Mouse (Mus musculus) limb, embryonic 12.5 days (tissue): ENCODE measurements around the gene Cmtm4. TPM values are rescaled to one million over a fixed set of nuclear protein-coding genes. Genes with fewer than 3 reads are reported as not detected.
A peak's percentile ranks its signal among the peaks of the same experiment; 100 is the strongest.

ENCODE experiments used
- ATAC-seq: fragments of 200-750 bp; cut with Nextera tagmentation; 2 replicates; pipeline ENCODE4 v1.8.0; 2017; ENCODE audit warnings: low read depth, moderate TSS enrichment; ENCODE audit not compliant: insufficient number of reproducible peaks, insufficient read depth, low FRiP score, low TSS enrichment
- H3K27ac ChIP-seq: fragments of 300-500 bp; sonication (generic); 2 replicates; pipeline ENCODE4 v1.5.1; 2016; ENCODE audit warnings: mild to moderate bottlenecking, moderate library complexity
- H3K27me3 ChIP-seq: fragments of 300-500 bp; sonication (generic); 2 replicates; pipeline ENCODE4 v1.6.1; 2016; ENCODE audit warnings: mild to moderate bottlenecking, moderate library complexity
- H3K36me3 ChIP-seq: fragments of 300-500 bp; sonication (generic); 2 replicates; pipeline ENCODE4 v1.6.1; 2016; ENCODE audit warnings: mild to moderate bottlenecking, moderate library complexity
- H3K4me1 ChIP-seq: fragments of 300-500 bp; sonication (generic); replicated peaks from 2 replicates; pipeline ENCODE4 v1.6.1; 2016
- H3K4me2 ChIP-seq: fragments of 300-500 bp; sonication (generic); 2 replicates; pipeline ENCODE4 v1.6.1; 2016; ENCODE audit warnings: mild to moderate bottlenecking, moderate library complexity
- H3K4me3 ChIP-seq: fragments of 300-500 bp; sonication (generic); replicated peaks from 2 replicates; pipeline ENCODE4 v1.5.1; 2016; ENCODE audit warnings: mild to moderate bottlenecking
- H3K9ac ChIP-seq: fragments of 300-500 bp; sonication (generic); replicated peaks from 2 replicates; pipeline ENCODE4 v1.6.1; 2016; ENCODE audit warnings: mild to moderate bottlenecking, moderate library complexity
- H3K9me3 ChIP-seq: fragments of 300-500 bp; sonication (generic); 2 replicates; pipeline ENCODE4 v1.6.1; 2016; ENCODE audit warnings: mild to moderate bottlenecking, moderate library complexity
- WGBS: fragments of 180-500 bp; shearing (Covaris S2); methylation state at CpG from one replicate; pipeline ENCODE4 v1.1.7; 2016; 5-methylcytosine and 5-hydroxymethylcytosine counted together
- polyA plus RNA-seq: library from polyadenylated mRNA; unstranded; fragments of >200 nt; fragmentation: Nextera tagmentation; extraction: Ambion mirVana; gene quantifications from 2 replicates; pipeline ENCODE4 v1.2.1, GENCODE M21; 2016

The Cmtm4 gene
- polyA plus RNA-seq, 1 experiment from 2014 or later: 3.2 TPM

DNA sequence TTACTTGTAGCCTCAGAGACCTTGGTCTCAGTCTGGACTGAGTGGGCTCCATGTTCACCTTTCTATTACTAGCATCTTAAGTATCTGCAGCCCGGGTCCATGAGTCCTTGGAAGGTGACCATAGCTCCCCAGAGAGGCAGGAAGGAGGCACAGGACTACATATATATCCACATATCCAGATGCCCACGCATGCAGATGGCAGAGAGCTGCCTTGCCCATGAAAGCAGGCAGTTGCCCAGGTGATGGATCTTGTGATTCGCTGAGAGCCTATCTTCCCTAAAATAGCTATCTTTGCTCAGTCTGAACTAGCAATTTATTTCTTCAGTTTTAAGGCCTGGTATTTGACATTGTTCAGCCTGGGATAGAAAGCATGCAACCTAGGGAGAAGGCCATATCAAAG is 15.9 kb upstream of the Cmtm4 start:
- H3K4me3 ChIP-seq: no peak overlapping the region
- H3K27ac ChIP-seq: no peak overlapping the region
- H3K4me2 ChIP-seq: no peak overlapping the region
- H3K9me3 ChIP-seq: no peaks in the 10 kb centered on the region
- no peak for ATAC-seq
- 89% methylated on average over 3 of the region's 3 CpGs for WGBS
- H3K27me3 ChIP-seq: no peaks in the 10 kb centered on the region
- no peaks in the 10 kb centered on the region for H3K4me1 ChIP-seq
- no peak overlapping the region for H3K9ac ChIP-seq
- no peaks in the 10 kb centered on the region for H3K36me3 ChIP-seq

DNA sequence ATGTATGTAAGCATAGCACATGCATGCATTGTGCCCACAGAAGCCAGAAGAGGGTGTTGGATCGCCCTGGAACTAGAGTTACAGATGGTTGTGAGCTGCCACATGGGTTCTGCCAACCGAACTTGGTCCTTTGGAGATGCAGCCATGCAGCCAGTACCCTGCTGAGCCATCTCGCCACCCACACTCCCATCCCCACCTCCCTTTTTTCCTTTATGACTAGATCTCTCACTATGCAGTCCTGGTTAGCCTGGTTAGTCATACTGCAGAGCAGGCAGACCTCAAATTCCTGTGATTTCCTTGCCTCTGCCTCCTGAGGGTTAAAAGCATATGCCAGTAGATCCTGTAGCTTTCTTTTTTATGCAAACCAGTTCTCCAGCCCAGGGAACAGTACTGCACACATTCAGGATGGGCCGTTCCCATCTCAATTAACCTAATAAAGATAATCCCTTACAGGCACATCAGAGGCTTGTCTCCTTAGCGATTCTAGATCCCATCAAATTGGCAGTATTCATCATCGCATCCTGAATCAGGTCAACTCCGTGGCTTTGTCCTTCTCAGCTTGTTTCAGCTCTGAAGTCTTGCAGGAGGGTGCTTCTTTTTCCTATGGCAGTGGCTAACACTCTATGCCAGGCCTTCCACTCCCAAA is 15.1 kb upstream of the Cmtm4 start:
- H3K9ac ChIP-seq: no peak overlapping the region
- H3K4me2 ChIP-seq: no peak overlapping the region
- 61% methylated on average over 7 of the region's 7 CpGs for WGBS
- no peak overlapping the region for H3K27ac ChIP-seq
- no peak for ATAC-seq
- H3K36me3 ChIP-seq: no peaks in the 10 kb centered on the region
- H3K9me3 ChIP-seq: no peaks in the 10 kb centered on the region
- H3K4me1 ChIP-seq: no peaks in the 10 kb centered on the region
- H3K4me3 ChIP-seq: no peak overlapping the region
- no peaks in the 10 kb centered on the region for H3K27me3 ChIP-seq

DNA sequence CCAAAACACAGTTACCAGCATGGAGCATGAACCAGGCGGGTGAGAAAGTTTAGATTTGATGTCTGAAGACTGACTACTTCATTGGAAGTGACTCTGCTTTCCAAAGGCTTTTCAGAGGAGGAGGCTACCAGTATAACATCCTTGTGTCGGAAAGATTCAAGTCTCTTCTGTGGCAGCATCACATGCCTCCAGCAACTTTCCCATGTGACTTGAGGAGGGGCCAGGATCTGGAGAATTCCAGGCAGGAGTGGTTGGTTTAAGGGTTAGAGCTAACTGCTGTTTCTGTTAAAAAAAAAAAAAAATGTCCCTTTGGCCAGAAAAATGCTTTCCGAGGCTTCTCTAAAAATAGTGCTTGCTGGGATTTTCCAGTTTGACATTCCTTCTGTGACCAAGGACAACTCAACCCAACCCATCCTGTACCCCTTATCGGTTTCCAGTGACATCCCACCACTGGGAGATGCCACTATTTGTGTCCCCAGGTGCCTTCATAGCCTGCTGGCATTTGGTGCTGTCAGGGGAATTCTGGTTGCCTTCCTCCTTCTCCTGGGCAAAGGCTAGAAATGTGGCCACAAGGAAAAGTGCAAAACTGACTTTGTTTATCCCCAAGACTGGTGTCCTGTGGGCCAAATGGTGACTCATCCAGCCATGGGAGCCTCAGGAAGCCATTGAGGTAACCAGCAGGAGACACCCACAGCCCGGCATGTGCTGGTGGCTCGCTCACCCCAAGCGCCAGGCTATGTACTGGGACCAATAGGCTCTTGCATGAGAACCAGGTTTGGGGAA is 12.9 kb upstream of the Cmtm4 start:
- no peak overlapping the region for H3K27ac ChIP-seq
- H3K27me3 ChIP-seq: no peaks in the 10 kb centered on the region
- ATAC-seq: no peak
- 86% methylated on average over 7 of the region's 7 CpGs for WGBS
- H3K4me3 ChIP-seq: no peak overlapping the region
- no peak overlapping the region for H3K4me2 ChIP-seq
- H3K4me1 ChIP-seq: no peaks in the 10 kb centered on the region
- H3K9me3 ChIP-seq: no peaks in the 10 kb centered on the region
- no peaks in the 10 kb centered on the region for H3K36me3 ChIP-seq
- H3K9ac ChIP-seq: no peak overlapping the region

DNA sequence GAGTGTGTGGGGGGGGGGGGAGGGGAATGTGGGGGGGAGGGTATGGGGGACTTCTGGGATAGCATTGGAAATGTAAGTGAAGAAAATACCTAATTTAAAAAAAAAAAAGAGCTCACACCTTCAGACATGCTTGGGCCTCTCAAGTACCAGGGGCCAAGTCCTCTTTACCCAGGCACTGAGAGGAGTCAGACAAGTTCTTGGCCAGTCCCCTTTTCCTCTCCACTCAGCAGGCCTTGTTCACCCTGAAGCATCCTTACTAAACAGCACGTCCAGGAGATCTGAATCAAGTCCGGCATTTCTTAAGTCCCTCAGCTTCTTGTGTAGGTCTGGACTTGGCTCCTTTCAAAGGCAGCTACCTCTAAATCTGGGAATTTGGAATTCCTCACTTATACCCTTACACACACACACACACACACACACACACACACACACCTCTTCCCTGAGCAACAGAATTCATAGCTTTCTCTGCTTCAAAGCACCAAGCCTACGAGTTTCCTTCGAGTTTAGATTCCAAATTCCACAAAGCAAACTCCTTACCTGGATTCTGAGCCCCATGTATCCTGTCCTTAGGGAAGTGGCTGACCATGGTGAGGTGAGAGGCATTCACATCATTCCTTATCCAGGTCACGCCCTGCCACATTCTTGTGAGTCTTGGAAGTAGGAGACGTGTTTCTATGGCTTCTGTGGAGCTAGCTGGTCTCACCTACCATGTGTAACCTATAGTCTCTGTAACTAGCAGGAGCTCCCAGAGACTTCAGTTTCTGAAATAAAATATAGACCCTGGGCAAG is 10.9 kb upstream of the Cmtm4 start:
- no peak overlapping the region for H3K27ac ChIP-seq
- no peaks in the 10 kb centered on the region for H3K4me1 ChIP-seq
- H3K9ac ChIP-seq: no peak overlapping the region
- no peak overlapping the region for H3K4me2 ChIP-seq
- no peaks in the 10 kb centered on the region for H3K36me3 ChIP-seq
- 72% methylated on average over 6 of the region's 6 CpGs for WGBS
- no peaks in the 10 kb centered on the region for H3K9me3 ChIP-seq
- no peak overlapping the region for H3K4me3 ChIP-seq
- H3K27me3 ChIP-seq: no peaks in the 10 kb centered on the region
- no peak for ATAC-seq

DNA sequence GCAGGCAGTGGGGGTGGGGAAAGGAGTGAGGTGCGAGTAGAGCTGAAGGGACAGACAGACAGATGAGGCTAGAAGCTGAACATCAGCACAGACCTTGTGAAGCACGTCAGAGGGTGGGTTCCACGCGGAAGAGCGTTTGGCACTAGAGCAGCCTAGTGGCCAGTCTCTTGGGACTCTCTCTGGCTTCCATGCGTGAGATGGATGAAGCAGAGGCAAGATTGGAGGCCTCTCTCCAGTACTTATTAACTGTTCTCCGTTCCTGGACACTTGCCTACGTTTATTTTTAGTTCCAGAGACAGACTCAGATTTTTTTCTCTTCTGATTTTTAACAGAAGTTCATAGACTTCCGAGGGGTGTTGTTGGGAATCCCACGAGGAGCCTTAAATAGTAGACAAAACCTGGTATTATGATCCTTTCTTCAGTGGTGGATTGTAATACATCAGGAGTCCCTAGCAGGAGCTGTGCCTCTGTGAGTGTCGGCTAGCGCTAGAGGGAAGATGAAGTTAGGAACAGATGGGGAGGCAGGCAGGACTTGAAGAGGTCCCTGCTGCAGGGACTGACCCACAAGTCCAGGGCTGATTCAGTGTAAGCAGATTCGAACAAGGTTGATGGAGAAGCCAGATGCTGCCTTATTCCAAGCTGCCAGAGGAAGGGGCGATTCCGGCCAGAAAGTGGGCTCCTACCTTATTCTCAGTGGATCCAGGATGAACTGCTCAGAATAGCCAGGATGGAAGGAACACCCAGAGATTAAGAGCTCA is 10.0 kb upstream of the Cmtm4 start:
- 72% methylated on average over 15 of the region's 15 CpGs for WGBS
- no peaks in the 10 kb centered on the region for H3K36me3 ChIP-seq
- no peak overlapping the region for H3K4me2 ChIP-seq
- H3K4me3 ChIP-seq: no peak overlapping the region
- no peak for ATAC-seq
- no peak overlapping the region for H3K27ac ChIP-seq
- no peak overlapping the region for H3K9ac ChIP-seq
- no peaks in the 10 kb centered on the region for H3K27me3 ChIP-seq
- no peaks in the 10 kb centered on the region for H3K9me3 ChIP-seq
- no peaks in the 10 kb centered on the region for H3K4me1 ChIP-seq

DNA sequence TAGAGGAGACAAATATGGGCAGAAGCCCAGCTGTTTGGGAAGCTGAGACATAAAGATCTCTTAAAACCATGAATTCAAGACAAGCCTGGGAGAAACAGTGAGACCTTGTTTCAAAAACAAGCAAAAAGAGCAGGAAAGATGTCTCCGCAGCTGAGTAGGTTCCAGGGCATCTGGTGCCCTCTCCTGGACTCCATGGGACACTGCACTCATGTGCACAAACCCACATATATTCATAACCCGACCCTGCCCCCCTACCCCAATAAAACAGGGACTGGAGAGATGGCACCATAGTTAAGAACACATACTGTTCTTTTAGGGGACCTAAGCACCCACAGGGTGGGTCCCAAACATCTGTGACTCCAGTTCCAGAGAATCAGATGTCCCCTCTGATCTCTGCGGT is 8.0 kb upstream of the Cmtm4 start:
- Histone ChIP-seq H3K4me1 (no peaks in the 10 kb centered on the region), H3K4me2 (no peak overlapping the region), H3K9ac (no peak overlapping the region), H3K9me3 (no peaks in the 10 kb centered on the region), H3K27me3 (no peaks in the 10 kb centered on the region), H3K27ac (no peak overlapping the region), H3K4me3 (no peak overlapping the region), H3K36me3 (no peaks in the 10 kb centered on the region)
- 68% methylated on average over 3 of the region's 3 CpGs for WGBS
- no peak for ATAC-seq

DNA sequence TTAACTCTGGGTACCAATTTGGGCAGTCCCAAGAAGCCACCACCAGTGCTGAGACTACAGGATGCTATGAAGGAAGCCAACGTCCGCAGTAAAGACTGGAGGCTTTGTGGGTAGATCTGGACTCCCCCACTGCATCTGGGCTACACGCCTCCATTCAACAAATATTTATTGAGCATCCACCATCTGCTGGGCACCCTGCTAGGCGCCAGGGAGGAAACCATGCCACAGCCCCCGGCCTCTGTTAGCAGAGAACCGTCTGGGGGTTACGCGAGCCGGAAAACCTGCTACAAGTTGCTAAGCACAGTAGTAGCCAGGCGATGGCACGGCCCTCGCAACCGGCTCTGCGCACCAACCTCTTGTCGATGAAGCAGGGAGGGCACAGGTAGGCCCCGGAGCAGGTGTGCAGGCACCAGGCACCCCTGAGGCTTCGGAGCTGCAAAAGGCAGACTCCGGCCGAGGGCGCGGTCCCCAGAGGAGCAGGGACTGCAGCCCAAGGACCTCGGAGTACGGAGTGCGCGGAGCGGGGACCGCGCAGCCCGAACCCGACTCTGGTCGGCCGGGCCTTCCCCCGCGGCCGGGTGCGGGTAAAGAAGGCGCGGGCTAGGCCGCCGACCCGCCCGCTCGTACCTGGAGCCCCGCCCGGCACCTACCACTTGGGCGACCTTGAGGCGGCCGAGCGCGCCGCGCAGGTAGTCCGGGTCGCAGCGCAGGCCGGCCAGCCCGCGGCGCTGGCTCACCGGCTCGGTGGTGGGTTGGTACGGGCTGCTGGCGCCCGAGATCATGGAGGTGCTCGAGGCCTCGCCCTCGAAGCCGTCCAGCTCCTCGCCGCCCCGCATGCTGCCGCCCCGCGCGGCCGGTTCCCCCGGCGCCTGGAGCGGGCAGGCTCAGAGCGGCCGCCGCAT is 555 bp downstream of the Cmtm4 start:
- H3K9ac ChIP-seq: peak overlapping the region; percentile 92
- ATAC-seq: peak; percentile 68
- H3K4me3 ChIP-seq: peak overlapping the region; percentile 86
- H3K36me3 ChIP-seq: no peaks in the 10 kb centered on the region
- H3K27me3 ChIP-seq: no peaks in the 10 kb centered on the region
- peaks cover 4% of the 10 kb centered on the region; the same call in 1 of the 2 replicates for H3K9me3 ChIP-seq
- H3K27ac ChIP-seq: peak overlapping the region; percentile 84
- WGBS: under 1% methylated on average over 67 of the region's 82 CpGs
- peaks cover 23% of the 10 kb centered on the region for H3K4me1 ChIP-seq
- peak overlapping the region; percentile 91 for H3K4me2 ChIP-seq

DNA sequence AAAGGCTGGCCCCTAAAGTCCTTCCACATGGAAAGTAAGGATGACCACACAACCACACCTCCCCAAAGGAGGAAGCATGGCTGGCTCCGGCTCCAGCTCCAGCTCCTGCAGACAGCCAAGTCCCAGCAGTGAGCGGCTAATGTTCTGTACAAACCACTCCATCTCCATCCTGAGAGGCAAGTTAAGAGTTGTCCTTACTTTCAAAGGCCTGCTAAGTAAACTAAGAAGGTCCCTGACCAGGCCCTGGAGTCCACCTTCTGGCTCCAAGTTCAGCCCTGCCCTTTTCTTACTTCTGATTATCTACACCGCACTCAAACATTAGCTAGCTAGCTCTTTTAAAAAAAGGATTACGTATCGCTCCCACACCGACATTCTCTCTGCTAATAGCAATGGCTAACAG is 1.8 kb downstream of the Cmtm4 start:
- H3K4me1 ChIP-seq: peaks cover 23% of the 10 kb centered on the region
- WGBS: 85% methylated on average over 6 of the region's 6 CpGs
- no peaks in the 10 kb centered on the region for H3K36me3 ChIP-seq
- 0 out of 2 replicates have a peak overlapping the region, but pooled peaks have one; percentile 3 for H3K9ac ChIP-seq
- no peaks in the 10 kb centered on the region for H3K27me3 ChIP-seq
- no peak for ATAC-seq
- H3K27ac ChIP-seq: peak overlapping the region; percentile 31; the same call in 1 of the 2 replicates
- H3K9me3 ChIP-seq: peaks cover 4% of the 10 kb centered on the region; the same call in 1 of the 2 replicates
- H3K4me3 ChIP-seq: peak overlapping the region; percentile 86
- peak overlapping the region; percentile 91 for H3K4me2 ChIP-seq

DNA sequence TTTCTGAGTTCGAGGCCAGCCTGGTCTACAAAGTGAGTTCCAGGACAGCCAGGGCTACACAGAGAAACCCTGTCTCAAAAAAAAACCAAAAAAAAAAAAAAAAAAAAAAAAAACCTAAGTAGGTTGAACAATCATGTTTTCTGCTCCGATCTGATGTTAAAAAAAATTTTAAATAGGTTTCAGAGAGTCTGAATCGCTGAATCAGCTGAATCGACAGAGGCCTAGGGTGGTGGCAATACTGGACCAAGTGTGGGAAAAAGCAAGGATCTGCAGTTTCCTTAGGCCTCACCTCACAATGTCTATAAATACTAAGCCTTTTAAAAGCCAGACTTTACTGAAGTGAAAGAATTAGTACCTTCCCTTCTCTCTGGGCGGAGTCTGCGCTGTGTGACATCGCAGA is 2.5 kb downstream of the Cmtm4 start:
- no peaks in the 10 kb centered on the region for H3K36me3 ChIP-seq

DNA sequence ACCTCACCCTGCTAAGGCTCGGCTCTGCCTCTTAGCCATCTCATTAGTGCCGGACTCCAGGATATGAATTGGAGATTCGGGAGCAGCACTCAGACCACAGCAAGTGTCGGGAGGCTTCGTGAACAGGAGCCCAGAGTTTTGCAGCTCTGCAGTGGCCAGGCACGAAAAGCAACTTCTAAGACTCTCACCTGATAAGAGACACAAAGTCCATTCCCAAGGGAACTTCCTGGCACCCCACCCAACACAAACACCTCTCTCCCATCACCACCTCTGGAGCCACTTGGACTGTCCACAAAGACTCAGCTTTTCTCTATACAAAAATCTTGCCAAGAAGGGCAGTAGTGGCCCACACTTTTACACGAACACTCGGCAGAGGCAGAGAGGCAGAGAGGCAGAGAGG is 5.4 kb downstream of the Cmtm4 start:
- Histone ChIP-seq H3K9me3 (no peaks in the 10 kb centered on the region), H3K4me1 (peaks cover 48% of the 10 kb centered on the region), H3K4me3 (no peak overlapping the region), H3K4me2 (no peak overlapping the region), H3K27ac (no peak overlapping the region), H3K27me3 (no peaks in the 10 kb centered on the region), H3K9ac (no peak overlapping the region), H3K36me3 (no peaks in the 10 kb centered on the region)
- no peak for ATAC-seq
- 91% methylated on average over 8 of the region's 8 CpGs for WGBS

More for the DNA sequence above, 2.5 kb downstream of the Cmtm4 start:
- no peak for ATAC-seq
- Histone ChIP-seq H3K27me3 (no peaks in the 10 kb centered on the region), H3K9ac (no peak overlapping the region), H3K4me3 (no peak overlapping the region), H3K9me3 (peaks cover 3% of the 10 kb centered on the region; the same call in 1 of the 2 replicates), H3K27ac (no peak overlapping the region), H3K4me2 (0 out of 2 replicates have a peak overlapping the region, but pooled peaks have one; percentile 91), H3K4me1 (peaks cover 23% of the 10 kb centered on the region)
- WGBS: 93% methylated on average over 7 of the region's 7 CpGs
